Mouse (Mus musculus) cerebellum, adult (tissue): ENCODE results near the gene Mif4gd.
"Not testable (repeated sequence)": the region's sequence is repeated elsewhere in the genome, so short reads cannot be mapped to it uniquely, and the experiment has no call there.

Experiments
- ATAC-seq: cut with Nextera tagmentation; 2 replicates; pipeline ENCODE4 v1.9.2; 2017; ENCODE audit warnings: mild to moderate bottlenecking, moderate library complexity, mixed read lengths; ENCODE audit not compliant: insufficient number of reproducible peaks, low FRiP score, low TSS enrichment

Gene Mif4gd

GRCm38 (mm10) chr11:115612410-115613137 lies at the start of gene Mif4gd:
Gene Mif4gd (minus strand): TSS chr11:115612969.
- peak; percentile 82 for ATAC-seq

- ATAC-seq = peak; percentile 68; the same call in 1 of the 2 replicates
Observed at GRCm38 (mm10) chr11:115660376-115660775, 47.6 kb upstream of the Mif4gd start.

GRCm38 (mm10) chr11:115658521-115658920 lies 45.8 kb upstream of the Mif4gd start:
- ATAC-seq = no peak

DNA sequence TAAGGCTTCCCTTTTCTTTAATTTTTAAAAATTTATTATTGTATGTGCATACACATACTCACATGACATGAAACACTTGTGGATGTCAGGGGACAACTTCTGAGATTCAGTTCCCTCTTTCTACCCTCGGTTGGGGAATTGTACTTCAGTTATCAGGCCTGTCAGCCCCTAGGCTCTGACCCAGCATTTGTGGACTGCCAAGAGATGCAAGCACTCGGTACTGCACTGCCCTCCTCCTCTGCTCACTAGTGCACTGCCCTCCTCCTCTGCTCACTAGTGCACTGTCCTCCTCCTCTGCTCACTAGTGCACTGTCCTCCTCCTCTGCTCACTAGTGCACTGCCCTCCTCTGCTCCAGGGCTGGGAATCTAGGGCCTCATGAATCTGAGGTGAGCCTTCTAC lies 41.4 kb upstream of the Mif4gd start:
- no peak for ATAC-seq

DNA sequence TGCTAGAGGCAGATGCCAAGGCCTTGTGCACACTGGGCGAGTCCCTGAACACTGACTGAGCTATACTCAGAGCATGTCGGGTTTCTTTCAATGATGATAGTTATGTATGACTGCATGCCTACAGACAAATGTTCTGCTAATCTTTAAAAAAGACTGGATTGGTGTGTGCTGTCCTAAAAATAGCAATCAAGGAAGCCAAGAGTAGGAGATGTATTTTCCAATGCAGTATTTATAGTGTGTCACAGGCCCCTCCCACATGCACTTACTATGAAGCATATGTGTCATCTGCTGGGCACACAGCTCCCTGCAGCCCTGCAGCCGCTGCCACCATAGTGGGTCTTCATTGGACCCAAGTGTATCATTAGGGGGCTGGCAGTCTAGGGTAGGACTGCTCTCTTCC lies 40.4 kb upstream of the Mif4gd start:
- ATAC-seq = no peak

- no peak for ATAC-seq
Observed at GRCm38 (mm10) chr11:115651680-115652079, 38.9 kb upstream of the Mif4gd start.

DNA sequence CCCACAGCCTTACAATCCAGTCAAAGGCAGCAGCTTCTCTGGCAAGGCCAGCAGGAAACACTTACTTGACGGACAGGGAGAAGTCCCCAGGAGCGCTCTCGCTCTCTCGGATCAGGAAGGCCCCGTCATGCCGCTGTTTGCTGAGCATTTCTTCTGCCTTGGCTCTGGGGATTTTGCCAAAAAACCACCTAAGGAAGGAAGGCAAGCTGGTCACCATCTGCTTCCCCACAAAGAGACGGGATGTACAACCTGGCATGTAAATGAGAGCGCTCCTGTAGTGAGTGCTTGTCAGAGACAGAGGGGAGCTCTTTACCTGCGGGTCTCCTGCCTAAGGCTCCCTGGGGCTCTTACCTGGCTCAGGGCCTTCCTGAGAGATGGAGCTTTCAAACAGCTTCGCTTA lies 36.9 kb upstream of the Mif4gd start:
- ATAC-seq = peak; percentile 89

DNA sequence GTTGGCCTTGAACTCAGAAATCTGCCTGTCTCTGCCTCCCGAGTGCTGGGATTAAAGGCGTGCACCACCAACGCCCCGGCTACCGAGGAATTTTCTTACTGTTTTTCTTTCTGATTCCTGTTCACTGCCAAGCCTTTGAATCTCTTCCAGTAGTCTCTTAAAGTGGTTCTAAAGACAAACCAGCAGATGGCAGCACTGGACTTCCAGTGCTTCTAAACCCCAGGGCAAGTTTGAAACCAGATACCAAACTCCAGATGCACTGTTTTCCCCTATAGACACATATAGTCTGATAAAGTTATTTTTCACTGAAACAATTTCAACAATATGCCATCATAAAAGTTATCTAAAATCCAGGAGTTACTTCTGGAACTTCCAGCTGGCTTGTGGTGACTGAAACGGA lies 34.7 kb upstream of the Mif4gd start:
- no peak for ATAC-seq

GRCm38 (mm10) chr11:115646439-115646838 lies 33.7 kb upstream of the Mif4gd start:
- ATAC-seq = no peak

GRCm38 (mm10) chr11:115645498-115645897 lies 32.7 kb upstream of the Mif4gd start:
- not testable (repeated sequence) for ATAC-seq

- ATAC-seq = no peak
Observed at GRCm38 (mm10) chr11:115644308-115644707, 31.5 kb upstream of the Mif4gd start.

GRCm38 (mm10) chr11:115643265-115643664 lies 30.5 kb upstream of the Mif4gd start:
- ATAC-seq = no peak

- ATAC-seq = no peak
Observed at GRCm38 (mm10) chr11:115642705-115643104, 29.9 kb upstream of the Mif4gd start.

DNA sequence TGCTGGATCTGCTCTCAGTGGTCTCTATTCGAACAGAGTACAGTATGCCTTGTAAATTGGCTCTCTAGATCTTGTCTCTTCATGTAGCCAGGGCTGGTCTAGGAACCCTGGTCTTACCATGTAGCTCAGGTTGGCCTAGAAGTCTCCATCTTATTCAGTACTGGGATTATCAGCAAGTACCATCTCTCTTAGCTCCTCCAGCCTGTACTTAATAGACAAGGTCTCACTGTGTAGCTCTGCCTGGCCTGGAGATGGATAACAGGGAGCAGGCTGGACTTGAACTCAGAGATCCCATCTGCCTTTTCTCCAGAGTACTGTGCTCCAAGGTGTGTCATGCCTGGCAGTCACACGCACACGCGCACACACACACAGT lies 28.9 kb upstream of the Mif4gd start:
- no peak for ATAC-seq

- no peak for ATAC-seq
Observed at GRCm38 (mm10) chr11:115640978-115641663, 28.4 kb upstream of the Mif4gd start.

DNA sequence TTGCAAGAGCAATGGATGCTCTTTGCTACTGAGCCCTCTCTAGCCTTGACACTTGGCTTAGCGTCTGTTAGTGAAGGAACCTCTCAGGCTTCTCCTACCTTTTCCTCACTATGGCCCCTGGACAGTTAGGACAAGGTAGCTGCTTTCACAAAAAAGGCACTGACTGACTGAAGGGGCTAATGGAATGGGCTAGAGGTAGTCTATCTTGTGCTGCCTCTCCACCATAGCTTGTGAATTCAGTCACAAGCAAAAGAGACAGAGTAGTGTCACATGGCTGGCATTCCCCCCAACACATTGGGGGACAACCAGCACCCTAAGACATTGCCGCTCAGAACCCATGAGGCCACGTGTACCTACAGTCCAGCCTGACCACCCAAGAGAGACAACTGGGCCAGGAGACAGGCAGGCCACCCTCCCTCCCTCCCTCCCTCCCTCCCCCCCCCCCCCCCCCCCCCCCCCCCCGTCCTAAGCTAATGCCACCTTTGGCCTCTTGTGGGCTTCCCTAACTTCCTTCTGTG lies 27.6 kb upstream of the Mif4gd start:
- no peak for ATAC-seq

DNA sequence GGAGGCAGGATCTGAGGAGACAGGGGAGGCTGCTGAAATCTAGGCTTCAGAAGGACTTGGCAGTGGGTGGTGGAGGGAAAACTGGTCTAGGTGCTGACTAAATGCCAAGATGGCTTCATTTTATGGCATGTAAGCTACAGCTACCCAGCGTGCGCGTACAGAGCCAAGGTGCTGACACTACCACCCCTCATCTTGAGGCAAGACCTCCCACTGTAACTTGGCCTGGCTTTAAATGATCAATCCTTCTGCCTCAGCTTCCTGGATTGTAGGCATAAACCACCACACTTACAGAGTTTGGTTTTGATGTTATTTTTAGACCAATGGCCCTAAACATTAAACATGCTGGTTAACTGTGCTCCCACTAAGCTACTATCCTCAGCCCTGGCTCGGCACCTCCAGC lies 26.8 kb upstream of the Mif4gd start:
- no peak for ATAC-seq

DNA sequence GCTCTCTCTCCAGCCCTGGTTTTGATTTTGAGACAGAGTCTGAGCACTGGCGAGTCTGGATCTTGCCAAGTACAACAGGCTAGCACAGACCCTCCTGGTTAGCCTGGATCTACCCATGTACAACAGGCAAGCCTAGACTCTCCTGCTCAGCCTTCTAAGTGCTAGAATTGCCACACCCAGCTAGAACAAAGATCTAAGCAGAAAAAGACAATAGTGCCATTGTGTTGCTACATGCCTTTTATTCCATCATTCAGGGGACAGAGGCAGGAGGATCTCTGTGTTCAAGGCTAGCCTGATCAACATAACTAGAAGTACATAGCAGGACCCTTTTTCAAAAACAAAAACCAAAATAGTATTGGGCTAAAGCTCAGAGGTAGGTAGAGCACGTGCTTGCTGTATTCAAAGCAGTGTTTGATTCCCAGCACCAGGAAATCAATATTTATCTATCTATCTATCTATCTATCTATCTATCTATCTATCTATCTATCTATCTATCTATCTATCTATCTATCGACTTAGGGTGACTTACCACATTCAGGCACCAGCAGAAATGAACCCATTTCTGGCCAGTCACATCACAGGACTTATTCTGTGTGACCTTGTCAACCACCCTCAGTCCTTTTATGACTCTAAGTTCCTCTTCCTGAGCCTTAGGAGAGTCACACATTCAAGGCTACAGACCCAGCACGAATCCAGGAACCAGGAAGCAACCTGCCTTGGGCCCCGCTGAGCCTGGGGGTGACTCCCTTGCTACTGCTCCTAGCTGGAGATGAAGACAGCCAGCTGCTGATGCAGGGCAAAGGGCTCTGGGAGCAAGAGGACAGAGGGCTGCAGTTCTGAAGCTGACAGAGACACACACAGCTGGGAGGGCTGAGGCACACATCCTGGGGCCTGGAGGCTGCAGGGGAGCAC lies 26.0 kb upstream of the Mif4gd start:
- ATAC-seq = no peak

DNA sequence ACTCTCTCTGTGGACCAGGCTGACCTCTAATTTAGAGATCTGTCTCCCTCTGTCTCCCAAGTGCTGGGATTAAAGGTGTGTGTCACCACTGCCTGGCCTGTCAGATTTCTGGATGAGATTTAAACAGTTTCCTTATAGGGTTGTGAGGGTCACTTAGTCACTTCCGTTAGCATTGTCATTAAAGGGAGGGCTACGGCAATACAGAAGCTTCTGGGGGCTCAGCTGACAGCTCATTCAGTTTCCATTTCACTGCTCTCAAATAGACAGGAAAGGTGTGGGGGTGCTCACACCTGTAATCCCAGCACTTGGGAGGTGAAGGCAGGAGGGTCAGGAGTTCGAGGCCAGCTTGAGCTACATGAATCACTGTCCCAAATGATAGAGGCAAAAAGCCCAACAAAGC lies 24.2 kb upstream of the Mif4gd start:
- no peak for ATAC-seq

DNA sequence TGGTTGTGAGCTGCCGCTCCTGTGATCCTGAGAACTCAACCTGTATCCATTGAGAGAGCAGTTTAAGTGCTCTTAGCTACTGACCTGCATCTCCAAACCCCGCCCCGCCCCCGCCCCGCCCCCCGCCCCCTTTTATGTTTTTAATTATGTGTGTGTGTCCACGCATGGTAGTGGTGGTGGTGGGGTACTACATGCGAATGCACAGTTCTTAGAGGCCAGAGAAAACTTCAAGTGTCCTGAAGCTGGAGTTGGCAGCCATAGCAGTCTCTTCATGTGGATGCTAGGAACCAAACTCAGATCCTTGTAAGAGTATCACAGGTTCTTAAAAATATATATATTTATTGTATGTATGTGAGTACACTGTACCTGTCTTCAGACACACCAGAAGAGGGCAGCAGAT lies 22.7 kb upstream of the Mif4gd start:
- no peak for ATAC-seq

DNA sequence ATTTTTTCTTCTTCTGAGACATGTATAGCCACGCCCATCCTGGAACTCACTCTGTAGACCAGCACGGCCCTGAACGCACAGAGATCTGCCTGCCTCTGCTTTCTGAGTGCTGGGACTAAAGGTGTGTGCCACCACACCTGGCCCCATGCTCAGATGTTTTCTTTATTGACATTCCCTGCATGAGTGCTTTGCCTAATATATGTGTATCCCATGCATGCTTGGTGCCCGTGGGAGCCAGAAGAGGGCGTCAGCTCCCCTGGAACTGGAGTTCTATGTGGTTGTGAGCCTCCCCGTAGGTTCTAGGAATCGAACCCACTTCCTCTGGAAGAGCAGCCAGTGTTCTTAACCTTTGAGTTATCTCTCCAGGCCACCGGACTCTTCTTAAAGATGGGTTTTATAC lies 22.3 kb upstream of the Mif4gd start:
- no peak for ATAC-seq
